Mouse (Mus musculus) forelimb bud, embryonic 11.5 days (tissue): ENCODE measurements around the gene Carmil1.
A peak's percentile ranks its signal among the peaks of the same experiment; 100 is the strongest.
"Not testable (repeated sequence)": the region's sequence is repeated elsewhere in the genome, so short reads cannot be mapped to it uniquely, and the experiment has no call there.

Experiments
- DNase-seq: peaks from one replicate; pipeline ENCODE4 v3.0.0-alpha.2; 2012; ENCODE audit warnings: low read depth, low spot score

Carmil1 gene

GRCm38 (mm10) chr13:24104611-24105339 lies 175.8 kb downstream of the Carmil1 start:
- not testable (repeated sequence) for DNase-seq

- DNase-seq: no peak
Observed at GRCm38 (mm10) chr13:24104016-24104415, 176.6 kb downstream of the Carmil1 start.

- DNase-seq: no peak
Observed at GRCm38 (mm10) chr13:24103152-24103551, 177.4 kb downstream of the Carmil1 start.

GRCm38 (mm10) chr13:24102256-24102655 lies 178.3 kb downstream of the Carmil1 start:
- no peak for DNase-seq

- no peak for DNase-seq
Observed at GRCm38 (mm10) chr13:24101157-24102130, 179.2 kb downstream of the Carmil1 start.

GRCm38 (mm10) chr13:24100516-24101094 lies 180.0 kb downstream of the Carmil1 start:
- DNase-seq: no peak

- no peak for DNase-seq
Observed at GRCm38 (mm10) chr13:24096573-24096972, 184.0 kb downstream of the Carmil1 start.

GRCm38 (mm10) chr13:24094825-24095547 lies 185.6 kb downstream of the Carmil1 start:
- DNase-seq: no peak

- DNase-seq: no peak
Observed at GRCm38 (mm10) chr13:24093108-24093507, 187.5 kb downstream of the Carmil1 start.

- no peak for DNase-seq
Observed at GRCm38 (mm10) chr13:24092073-24092472, 188.5 kb downstream of the Carmil1 start.

GRCm38 (mm10) chr13:24082153-24082552 lies 198.4 kb downstream of the Carmil1 start:
- no peak for DNase-seq

GRCm38 (mm10) chr13:24081698-24082097 lies 198.9 kb downstream of the Carmil1 start:
- DNase-seq: no peak

- no peak for DNase-seq
Observed at GRCm38 (mm10) chr13:24072588-24072987, 208.0 kb downstream of the Carmil1 start.

GRCm38 (mm10) chr13:24067553-24067952 lies 213.0 kb downstream of the Carmil1 start:
- DNase-seq: peak; percentile 69

- no peak for DNase-seq
Observed at GRCm38 (mm10) chr13:24065536-24065935, 215.1 kb downstream of the Carmil1 start.

GRCm38 (mm10) chr13:24062770-24063169 lies 217.8 kb downstream of the Carmil1 start:
- DNase-seq: no peak

- DNase-seq: no peak
Observed at GRCm38 (mm10) chr13:24055072-24055869, 225.3 kb downstream of the Carmil1 start.

- no peak for DNase-seq
Observed at GRCm38 (mm10) chr13:24051496-24051895, 229.1 kb downstream of the Carmil1 start.

GRCm38 (mm10) chr13:24050330-24050729 lies 230.3 kb downstream of the Carmil1 start:
- no peak for DNase-seq

GRCm38 (mm10) chr13:24049267-24050034 lies 231.1 kb downstream of the Carmil1 start:
- no peak for DNase-seq
